Mouse (Mus musculus): ENCODE measurements around the gene Cyp2b13.
"Not testable (repeated sequence)": the region's sequence is repeated elsewhere in the genome, so short reads cannot be mapped to it uniquely, and the experiment has no call there.

The Cyp2b13 gene

DNA sequence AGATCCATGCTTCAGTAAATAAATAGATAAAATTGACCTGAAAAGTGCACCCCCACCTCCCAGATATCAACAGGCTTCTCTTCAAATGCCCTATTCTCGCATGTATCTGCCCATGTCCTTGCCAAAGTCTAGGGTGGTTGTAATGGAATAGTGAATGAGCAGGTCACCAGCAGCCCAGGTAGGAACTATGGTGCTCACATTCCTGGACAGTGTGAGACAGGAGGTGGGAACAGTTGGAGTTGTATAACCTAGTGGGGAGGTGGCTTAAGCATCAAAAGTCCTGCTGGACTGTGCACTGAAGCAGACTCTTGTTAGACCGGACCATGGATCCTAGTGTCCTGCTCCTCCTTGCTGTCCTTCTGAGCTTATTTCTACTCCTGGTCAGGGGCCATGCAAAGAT, at the start of gene Cyp2b13:
Gene Cyp2b13, plus strand, starts transcription at position 301 of the 400 bp plus-strand sequence.
- in situ Hi-C loops (cut with MboI, MseI), result not testable (repeated sequence)

DNA sequence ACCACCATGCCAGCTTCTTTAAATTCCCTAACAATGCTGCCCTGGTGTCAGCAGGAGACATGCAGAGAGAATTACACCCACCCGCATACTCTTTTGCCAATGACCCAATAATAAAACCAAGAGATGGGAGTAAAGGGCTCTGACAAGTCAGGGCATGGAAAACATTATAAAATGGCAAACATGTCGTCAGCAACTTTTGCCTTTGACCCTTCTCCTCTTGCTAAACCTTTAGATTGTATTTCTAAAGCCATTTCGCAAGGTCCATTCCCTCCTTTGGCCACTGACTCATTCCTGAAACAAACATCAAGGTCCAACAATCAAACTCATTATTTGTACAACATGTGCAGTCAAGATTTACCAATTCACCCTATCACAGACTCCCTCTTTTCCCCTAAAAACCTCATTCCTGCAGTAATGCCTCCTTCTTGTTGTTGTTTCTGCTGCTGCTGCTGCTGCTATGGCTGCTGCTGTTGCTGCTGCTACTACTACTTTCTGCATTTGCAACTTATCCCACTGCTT, 41.4 kb upstream of the Cyp2b13 start:
- in situ Hi-C loops (cut with MboI, MseI), result not testable (repeated sequence)

GRCm38 (mm10) chr7:26054885-26055630, 6.2 kb upstream of the Cyp2b13 start:
- in situ Hi-C loops (cut with MboI, MseI), result loop anchor here (5.0 kb wide), 1 partner anchor 112 kb away; no protein-coding TSS in a partner anchor

- in situ Hi-C loops (cut with MboI, MseI), result not testable (repeated sequence)
Measured at GRCm38 (mm10) chr7:26071677-26072076, 10.4 kb downstream of the Cyp2b13 start.

- in situ Hi-C loops (cut with MboI, MseI), result no loop called here
Measured at GRCm38 (mm10) chr7:26082595-26082994, 21.3 kb downstream of the Cyp2b13 start.

- in situ Hi-C loops (cut with MboI, MseI), result loop anchor here (5.0 kb wide), 1 partner anchor 100 kb away; no protein-coding TSS in a partner anchor
Measured at GRCm38 (mm10) chr7:26087391-26087790, 26.1 kb downstream of the Cyp2b13 start.

GRCm38 (mm10) chr7:26088578-26088977, 27.3 kb downstream of the Cyp2b13 start:
- in situ Hi-C loops (cut with MboI, MseI), result loop anchor here (5.0 kb wide), 1 partner anchor 101 kb away; no protein-coding TSS in a partner anchor

- in situ Hi-C loops (cut with MboI, MseI), result not testable (repeated sequence)
Measured at GRCm38 (mm10) chr7:26139623-26140022, 78.3 kb downstream of the Cyp2b13 start.

GRCm38 (mm10) chr7:26143657-26144056, 82.4 kb downstream of the Cyp2b13 start:
- in situ Hi-C loops (cut with MboI, MseI), result not testable (repeated sequence)
